Mouse (Mus musculus) neural tube, embryonic 15.5 days (tissue): Measurements from ENCODE around the gene Dcun1d2. TPM values are rescaled to one million over a fixed set of nuclear protein-coding genes. Genes with fewer than 3 reads are reported as not detected.

Source experiments
- ATAC-seq: fragments of 200-750 bp; cut with Nextera tagmentation; 2 replicates; pipeline ENCODE4 v1.8.0; 2017; ENCODE audit warnings: mild to moderate bottlenecking, moderate TSS enrichment, moderate library complexity; ENCODE audit not compliant: low FRiP score
- H3K27ac ChIP-seq: fragments of 300-500 bp; sonication (generic); replicated peaks from 2 replicates; pipeline ENCODE4 v1.5.1; 2015; ENCODE audit warnings: mild to moderate bottlenecking, inconsistent platforms
- H3K27me3 ChIP-seq: fragments of 300-500 bp; sonication (generic); replicated peaks from 2 replicates; pipeline ENCODE4 v1.6.1; 2015; ENCODE audit warnings: inconsistent platforms
- H3K36me3 ChIP-seq: fragments of 300-500 bp; sonication (generic); 2 replicates; pipeline ENCODE4 v1.6.1; 2015; ENCODE audit warnings: inconsistent platforms
- H3K4me1 ChIP-seq: fragments of 300-500 bp; sonication (generic); 2 replicates; pipeline ENCODE4 v1.6.1; 2015; ENCODE audit warnings: inconsistent platforms
- H3K4me2 ChIP-seq: fragments of 300-500 bp; sonication (generic); 2 replicates; pipeline ENCODE4 v1.6.1; 2015; ENCODE audit warnings: inconsistent platforms, mild to moderate bottlenecking, moderate library complexity
- H3K4me3 ChIP-seq: fragments of 300-500 bp; sonication (generic); replicated peaks from 2 replicates; pipeline ENCODE4 v1.5.1; 2015; ENCODE audit warnings: mild to moderate bottlenecking, inconsistent platforms
- H3K9ac ChIP-seq: fragments of 300-500 bp; sonication (generic); replicated peaks from 2 replicates; pipeline ENCODE4 v1.6.1; 2015; ENCODE audit warnings: mild to moderate bottlenecking, inconsistent platforms
- H3K9me3 ChIP-seq: fragments of 300-500 bp; sonication (generic); replicated peaks from 2 replicates; pipeline ENCODE4 v1.6.1; 2016; ENCODE audit warnings: inconsistent platforms
- WGBS: fragments of 180-500 bp; shearing (Covaris S2); methylation state at CpG from one replicate; pipeline ENCODE4 v1.1.7; 2015; ENCODE audit warnings: mixed read lengths; 5-methylcytosine and 5-hydroxymethylcytosine counted together
- polyA plus RNA-seq: library from polyadenylated mRNA; unstranded; fragments of >200 nt; fragmentation: Nextera tagmentation; extraction: Ambion mirVana; gene quantifications from 2 replicates; pipeline ENCODE4 v1.2.1, GENCODE M21; 2015

The Dcun1d2 gene
- polyA plus RNA-seq, 1 experiment from 2014 or later, result 32.9 TPM

GRCm38 (mm10) chr8:13253413-13253812 lies 34.5 kb downstream of the Dcun1d2 start:
- Histone ChIP-seq H3K9ac (no peak overlapping the region), H3K27me3 (no peaks in the 10 kb centered on the region), H3K9me3 (no peaks in the 10 kb centered on the region), H3K4me3 (no peak overlapping the region), H3K36me3 (peaks cover 33% of the 10 kb centered on the region), H3K4me2 (no peak overlapping the region), H3K4me1 (no peaks in the 10 kb centered on the region; the same call in 1 of the 2 replicates), H3K27ac (no peak overlapping the region)
- ATAC-seq, result no peak
- 79% methylated on average over 5 of the region's 5 CpGs for WGBS

GRCm38 (mm10) chr8:13252837-13253236 lies 35.1 kb downstream of the Dcun1d2 start:
- no peak for ATAC-seq
- Histone ChIP-seq H3K4me1 (no peaks in the 10 kb centered on the region; the same call in 1 of the 2 replicates), H3K4me3 (no peak overlapping the region), H3K36me3 (peaks cover 29% of the 10 kb centered on the region), H3K27me3 (no peaks in the 10 kb centered on the region), H3K9me3 (no peaks in the 10 kb centered on the region), H3K4me2 (no peak overlapping the region), H3K27ac (no peak overlapping the region), H3K9ac (no peak overlapping the region)
- 94% methylated on average over 13 of the region's 13 CpGs for WGBS

DNA sequence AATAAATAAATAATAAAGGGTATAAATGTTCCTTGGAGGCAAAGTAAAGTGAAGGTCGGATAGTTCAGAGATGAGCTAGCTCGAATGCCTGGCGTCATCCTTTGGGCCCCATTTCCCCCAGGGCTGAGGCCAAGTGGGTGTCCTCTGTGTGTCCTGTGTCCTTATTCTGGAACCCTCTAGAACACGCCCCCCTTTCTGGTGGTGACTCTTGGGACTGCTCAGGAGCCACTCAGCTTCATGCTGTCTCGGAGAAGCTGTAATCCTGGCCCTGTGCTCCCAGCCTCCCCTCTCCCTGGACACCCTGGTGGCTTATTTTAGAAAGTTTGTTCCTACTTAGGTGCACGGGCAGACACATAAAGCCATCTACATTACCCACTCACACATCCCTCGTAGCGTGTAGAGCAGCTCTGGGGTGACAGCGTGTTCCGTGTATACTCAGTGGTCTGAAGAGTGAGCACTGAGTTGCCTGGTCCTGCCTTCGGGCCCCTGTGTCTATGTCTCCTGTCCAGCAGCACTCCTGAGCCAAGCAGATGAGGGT lies 43.5 kb downstream of the Dcun1d2 start:
- no peak overlapping the region for H3K4me2 ChIP-seq
- H3K9ac ChIP-seq, result no peak overlapping the region
- WGBS, result 94% methylated on average over 11 of the region's 11 CpGs
- ATAC-seq, result no peak
- no peak overlapping the region for H3K27ac ChIP-seq
- H3K27me3 ChIP-seq, result no peaks in the 10 kb centered on the region
- H3K4me3 ChIP-seq, result no peak overlapping the region
- H3K36me3 ChIP-seq, result no peaks in the 10 kb centered on the region
- no peaks in the 10 kb centered on the region for H3K9me3 ChIP-seq
- no peaks in the 10 kb centered on the region for H3K4me1 ChIP-seq

DNA sequence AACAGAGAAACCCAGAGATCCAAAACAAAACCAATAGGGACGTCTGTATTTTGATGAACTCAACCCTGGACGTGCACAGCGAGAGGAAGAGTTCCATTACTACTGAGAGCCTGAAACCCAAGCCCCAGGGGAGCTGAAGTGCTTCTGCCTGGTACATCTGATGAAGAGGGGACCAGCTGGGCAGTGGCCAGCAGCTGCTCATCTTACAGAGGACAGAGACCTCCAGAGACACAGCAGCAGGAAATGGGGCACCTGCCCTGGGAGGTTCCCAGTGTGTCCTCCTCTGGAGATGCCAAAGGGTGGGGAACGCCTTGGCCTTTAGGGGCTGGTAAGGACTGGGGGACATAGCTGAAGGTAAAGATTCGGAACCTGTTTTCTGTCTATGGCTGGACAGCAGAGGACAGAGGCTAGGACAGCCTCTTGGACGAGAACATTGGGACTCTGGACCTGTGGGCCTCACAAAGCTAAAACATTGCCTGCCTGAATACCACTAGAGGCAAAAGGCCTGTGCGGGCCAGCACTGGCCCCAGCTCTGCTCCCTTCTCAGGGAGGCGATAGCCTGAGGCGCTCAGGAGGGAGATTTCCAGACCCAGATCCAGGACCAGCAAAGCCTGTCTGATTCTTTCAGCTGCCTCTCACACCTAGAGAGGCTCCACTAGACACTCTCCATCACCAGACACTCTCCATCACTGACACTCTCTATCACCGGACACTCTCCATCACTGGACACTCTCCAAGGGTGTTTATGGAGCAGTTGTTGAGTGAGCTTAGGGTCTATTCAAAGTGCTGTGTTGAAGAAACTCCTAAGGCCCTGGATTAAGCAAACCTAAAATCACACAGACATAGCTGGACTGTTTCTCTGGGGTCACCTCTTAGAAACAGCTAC lies 44.7 kb downstream of the Dcun1d2 start:
- H3K4me3 ChIP-seq, result no peak overlapping the region
- H3K27ac ChIP-seq, result no peak overlapping the region
- H3K4me1 ChIP-seq, result no peaks in the 10 kb centered on the region
- H3K4me2 ChIP-seq, result no peak overlapping the region
- H3K9me3 ChIP-seq, result no peaks in the 10 kb centered on the region
- H3K27me3 ChIP-seq, result no peaks in the 10 kb centered on the region
- no peak overlapping the region for H3K9ac ChIP-seq
- no peak for ATAC-seq
- no peaks in the 10 kb centered on the region for H3K36me3 ChIP-seq
- WGBS, result 82% methylated on average over 10 of the region's 10 CpGs

DNA sequence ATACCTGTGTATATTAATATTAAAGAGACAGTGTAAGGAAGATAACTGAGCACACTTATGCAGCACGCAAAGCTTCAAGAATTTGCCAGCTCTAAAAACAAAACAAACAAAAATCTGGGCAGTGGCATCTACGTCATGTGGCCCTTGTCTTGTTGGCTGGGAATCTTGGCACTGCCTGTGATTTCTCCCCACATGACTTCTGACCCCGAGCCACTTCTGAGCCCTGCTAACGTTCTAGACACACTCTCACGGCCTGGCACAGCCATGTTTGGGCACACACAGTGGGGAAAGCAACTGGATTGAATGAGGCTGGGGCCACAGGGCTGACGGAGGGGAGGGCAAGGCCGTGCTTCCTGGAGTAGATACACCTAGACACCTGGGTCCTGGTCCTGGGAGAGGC lies 47.2 kb downstream of the Dcun1d2 start:
- WGBS, result 82% methylated on average over 7 of the region's 7 CpGs
- Histone ChIP-seq H3K4me2 (no peak overlapping the region), H3K27me3 (no peaks in the 10 kb centered on the region), H3K4me1 (no peaks in the 10 kb centered on the region), H3K9me3 (no peaks in the 10 kb centered on the region), H3K4me3 (no peak overlapping the region), H3K27ac (no peak overlapping the region), H3K9ac (no peak overlapping the region), H3K36me3 (no peaks in the 10 kb centered on the region)
- no peak for ATAC-seq

DNA sequence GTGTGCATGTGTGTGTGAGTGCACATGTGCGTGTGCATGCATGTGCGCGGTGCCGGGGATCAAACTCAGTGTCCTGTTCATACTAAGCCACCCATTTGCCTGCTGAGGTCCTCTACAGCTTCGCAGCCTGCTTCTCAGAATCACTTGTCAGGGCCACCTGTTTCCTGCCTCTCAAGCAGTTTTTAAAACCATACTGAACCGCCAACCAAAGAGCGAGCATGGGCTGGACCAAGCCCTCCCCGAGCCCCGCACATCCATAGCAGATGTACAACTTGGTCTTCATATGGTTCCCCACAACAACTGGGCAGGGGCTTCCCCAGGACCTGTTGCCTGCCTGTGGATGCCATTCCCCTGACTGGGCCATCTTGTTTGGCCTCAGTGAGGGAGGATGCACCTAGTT lies 47.9 kb downstream of the Dcun1d2 start:
- H3K4me3 ChIP-seq, result no peak overlapping the region
- H3K27me3 ChIP-seq, result no peaks in the 10 kb centered on the region
- H3K36me3 ChIP-seq, result no peaks in the 10 kb centered on the region
- H3K9ac ChIP-seq, result no peak overlapping the region
- no peak overlapping the region for H3K27ac ChIP-seq
- no peaks in the 10 kb centered on the region for H3K9me3 ChIP-seq
- H3K4me1 ChIP-seq, result no peaks in the 10 kb centered on the region
- H3K4me2 ChIP-seq, result no peak overlapping the region
- WGBS, result 90% methylated on average over 9 of the region's 9 CpGs
- no peak for ATAC-seq

GRCm38 (mm10) chr8:13234803-13235202 lies 53.1 kb downstream of the Dcun1d2 start:
- 91% methylated on average over 13 of the region's 13 CpGs for WGBS
- no peak overlapping the region for H3K4me3 ChIP-seq

GRCm38 (mm10) chr8:13230471-13230870 lies 57.5 kb downstream of the Dcun1d2 start:
- H3K27ac ChIP-seq, result no peak overlapping the region
- no peak overlapping the region for H3K9ac ChIP-seq
- no peaks in the 10 kb centered on the region for H3K9me3 ChIP-seq
- no peak overlapping the region for H3K4me2 ChIP-seq
- ATAC-seq, result no peak
- H3K36me3 ChIP-seq, result no peaks in the 10 kb centered on the region
- 91% methylated on average over 4 of the region's 4 CpGs for WGBS
- H3K4me1 ChIP-seq, result no peaks in the 10 kb centered on the region; the same call in 1 of the 2 replicates
- H3K27me3 ChIP-seq, result no peaks in the 10 kb centered on the region
- H3K4me3 ChIP-seq, result no peak overlapping the region

More at GRCm38 (mm10) chr8:13234803-13235202, 53.1 kb downstream of the Dcun1d2 start:
- Histone ChIP-seq H3K9me3 (no peaks in the 10 kb centered on the region), H3K4me2 (no peak overlapping the region), H3K27me3 (no peaks in the 10 kb centered on the region), H3K36me3 (no peaks in the 10 kb centered on the region), H3K4me1 (no peaks in the 10 kb centered on the region), H3K27ac (no peak overlapping the region), H3K9ac (no peak overlapping the region)
- no peak for ATAC-seq

DNA sequence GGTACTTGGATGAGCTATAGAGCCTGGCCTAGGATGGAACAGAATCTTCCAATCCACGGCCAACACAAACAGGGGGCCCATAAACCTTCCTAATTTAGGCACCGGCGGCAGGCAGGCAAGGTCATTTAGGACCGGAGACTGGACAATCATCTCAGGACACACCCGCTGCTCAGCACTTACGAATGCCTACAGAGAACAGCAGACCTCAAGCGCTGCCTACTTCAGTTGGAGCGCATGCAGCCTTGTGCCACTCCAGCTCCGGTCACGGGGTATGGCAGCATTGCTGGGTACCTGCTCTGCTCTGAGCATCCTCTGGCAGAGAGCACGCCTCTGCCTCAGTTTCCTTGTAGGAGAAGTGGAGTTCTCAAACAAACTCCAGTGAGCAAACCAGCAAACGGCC lies 58.1 kb downstream of the Dcun1d2 start:
- 51% methylated on average over 12 of the region's 12 CpGs for WGBS
- Histone ChIP-seq H3K27ac (no peak overlapping the region), H3K4me2 (no peak overlapping the region), H3K4me3 (no peak overlapping the region), H3K36me3 (no peaks in the 10 kb centered on the region), H3K4me1 (no peaks in the 10 kb centered on the region; the same call in 1 of the 2 replicates), H3K27me3 (no peaks in the 10 kb centered on the region), H3K9me3 (no peaks in the 10 kb centered on the region), H3K9ac (no peak overlapping the region)
- no peak for ATAC-seq

- peak; percentile 24; the same call in 1 of the 2 replicates for ATAC-seq
- 32% methylated on average over 9 of the region's 9 CpGs for WGBS
- H3K27me3 ChIP-seq, result no peaks in the 10 kb centered on the region
Observed at GRCm38 (mm10) chr8:13228923-13229610, 58.9 kb downstream of the Dcun1d2 start.

DNA sequence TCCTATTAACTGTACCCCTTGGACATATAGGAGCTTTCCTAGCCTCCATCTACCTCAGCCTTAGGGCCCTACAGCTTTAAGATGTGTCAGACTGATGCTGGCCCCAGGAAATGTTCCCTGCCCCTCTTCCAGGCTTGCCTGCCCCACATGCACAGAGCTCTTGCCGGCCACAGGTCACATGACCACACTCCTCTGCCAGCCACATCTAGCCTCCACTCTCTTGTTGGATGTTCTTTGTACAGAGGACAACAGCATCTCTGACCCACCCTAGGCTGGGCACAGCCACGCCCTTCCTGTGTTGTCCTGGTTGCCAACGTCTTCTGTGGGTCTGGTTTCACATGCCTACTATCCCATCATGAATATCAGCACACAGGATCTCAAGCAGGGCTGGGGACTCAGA lies 60.7 kb downstream of the Dcun1d2 start:
- ATAC-seq, result no peak
- Histone ChIP-seq H3K27me3 (no peaks in the 10 kb centered on the region), H3K9me3 (no peaks in the 10 kb centered on the region), H3K4me3 (no peak overlapping the region), H3K9ac (no peak overlapping the region), H3K27ac (no peak overlapping the region), H3K4me1 (no peaks in the 10 kb centered on the region; the same call in 1 of the 2 replicates), H3K36me3 (no peaks in the 10 kb centered on the region), H3K4me2 (no peak overlapping the region)
- WGBS, result 76% methylated on average over 3 of the region's 3 CpGs

More at GRCm38 (mm10) chr8:13228923-13229610, 58.9 kb downstream of the Dcun1d2 start:
- Histone ChIP-seq H3K9ac (no peak overlapping the region), H3K36me3 (no peaks in the 10 kb centered on the region), H3K4me2 (no peak overlapping the region), H3K4me1 (no peaks in the 10 kb centered on the region; the same call in 1 of the 2 replicates), H3K9me3 (no peaks in the 10 kb centered on the region), H3K4me3 (no peak overlapping the region), H3K27ac (no peak overlapping the region)
